ENCODE assay signal across 13 mouse cellular contexts in the genomic region with DNA sequence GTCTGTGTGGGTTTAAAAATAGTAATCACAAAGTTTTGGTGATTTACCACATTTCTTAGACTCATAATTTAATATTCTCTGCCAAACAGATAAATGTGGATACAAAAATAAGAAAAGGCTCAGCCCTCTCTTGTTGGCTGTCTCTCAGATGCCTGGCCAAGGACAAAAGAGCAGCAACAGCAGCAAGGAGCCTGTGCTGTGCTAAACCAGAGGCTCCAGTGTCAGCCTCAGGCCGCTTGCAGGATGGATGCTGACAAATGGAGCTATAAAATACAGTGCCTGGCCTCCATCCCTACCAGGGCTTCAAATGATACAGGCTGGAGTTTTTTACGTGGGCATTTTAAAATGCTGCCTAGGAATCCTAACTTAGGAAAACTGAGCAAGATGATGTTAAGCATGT.
DNase-seq lines count a peak whose midpoint lies in the region; ATAC-seq lines count a peak whose summit lies in the region.
"Had no signal": no experiment of that assay in that cellular context is flagged by ENCODE, and none has a peak within 500 bp of the region (broad histone marks: within the 10 kb centered on the region; RNA-seq: fewer than 3 reads in every experiment).

No protein-coding gene starts in this region.

- H3K4me2 ChIP-seq in hindbrain, embryonic 13.5 days: no peak overlapping the region
- no peak overlapping the region for H3K4me2 ChIP-seq in hindbrain, embryonic 11.5 days (replicated peaks; ENCODE audit: low read depth, low read length)
- no peak overlapping the region for H3K4me2 ChIP-seq in midbrain, embryonic 11.5 days
- H3K4me2 ChIP-seq in midbrain, embryonic 16.5 days (ENCODE audit: low read length): no peak overlapping the region
- H3K4me2 ChIP-seq: liver, embryonic 12.5 days had no signal

- no peaks in the 10 kb centered on the region for H3K27me3 ChIP-seq in hindbrain, embryonic 13.5 days
- H3K27me3 ChIP-seq in hindbrain, embryonic 11.5 days (ENCODE audit: control insufficient read depth, insufficient read depth, low read length): no peaks in the 10 kb centered on the region
- no peaks in the 10 kb centered on the region for H3K27me3 ChIP-seq in midbrain, embryonic 11.5 days (ENCODE audit: control insufficient read depth, insufficient read depth, low read length)
- H3K27me3 ChIP-seq in midbrain, embryonic 10.5 days (ENCODE audit: low read depth, poor library complexity, severe bottlenecking): no peaks in the 10 kb centered on the region
- no peaks in the 10 kb centered on the region for H3K27me3 ChIP-seq in midbrain, embryonic 16.5 days (ENCODE audit: control insufficient read depth, insufficient read depth, low read depth, low read length)
- H3K27me3 ChIP-seq: CH12.LX; liver, embryonic 12.5 days; Patski had no signal

- DNase-seq in adrenal gland, adult 2 months: peak; percentile 8
- DNase-seq in adrenal gland, postnatal 4 days (ENCODE audit: low spot score in 2 of 2): no peak
- no peak for DNase-seq in hindbrain, embryonic 11.5 days (ENCODE audit: low spot score)
- peak; percentile 44 for DNase-seq in midbrain, embryonic 11.5 days (ENCODE audit: low spot score, missing footprints)
- no peak for DNase-seq in midbrain, embryonic 10.5 days (ENCODE audit: low spot score)
- DNase-seq in natural killer cell, adult 2 months (ENCODE audit: low spot score in 2 of 2): no peak
- DNase-seq: left cerebral cortex, postnatal 4 days; thymus, postnatal 36 days had no signal

- H3K9me3 ChIP-seq in hindbrain, embryonic 13.5 days: no peaks in the 10 kb centered on the region
- no peaks in the 10 kb centered on the region for H3K9me3 ChIP-seq in hindbrain, embryonic 11.5 days (ENCODE audit: control insufficient read depth, low read length)
- H3K9me3 ChIP-seq in midbrain, embryonic 11.5 days (ENCODE audit: control insufficient read depth, low read length): no peaks in the 10 kb centered on the region
- H3K9me3 ChIP-seq in midbrain, embryonic 10.5 days (replicated peaks): no peaks in the 10 kb centered on the region
- no peaks in the 10 kb centered on the region for H3K9me3 ChIP-seq in midbrain, embryonic 16.5 days (replicated peaks; ENCODE audit: control insufficient read depth, low read length, poor library complexity, severe bottlenecking)
- H3K9me3 ChIP-seq: liver, embryonic 12.5 days had no signal

- ATAC-seq in hindbrain, embryonic 13.5 days (ENCODE audit: low FRiP score): no peak
- ATAC-seq in hindbrain, embryonic 11.5 days (ENCODE audit: low FRiP score): no peak
- ATAC-seq in midbrain, embryonic 11.5 days (ENCODE audit: low FRiP score): no peak
- no peak for ATAC-seq in midbrain, embryonic 16.5 days
- ATAC-seq: liver, embryonic 12.5 days; Patski had no signal

- H3K9ac ChIP-seq in hindbrain, embryonic 13.5 days: no peak overlapping the region
- no peak overlapping the region for H3K9ac ChIP-seq in hindbrain, embryonic 11.5 days (ENCODE audit: low read depth, low read length)
- no peak overlapping the region for H3K9ac ChIP-seq in midbrain, embryonic 11.5 days (ENCODE audit: low read length)
- no peak overlapping the region for H3K9ac ChIP-seq in midbrain, embryonic 16.5 days (ENCODE audit: low read depth, low read length)
- H3K9ac ChIP-seq: liver, embryonic 12.5 days had no signal

- peak overlapping the region; percentile 52; the same call in 1 of the 2 replicates for H3K27ac ChIP-seq in hindbrain, embryonic 13.5 days
- H3K27ac ChIP-seq in hindbrain, embryonic 11.5 days (ENCODE audit: low read depth, low read length): no peak overlapping the region
- no peak overlapping the region for H3K27ac ChIP-seq in midbrain, embryonic 11.5 days (ENCODE audit: low read depth, low read length)
- H3K27ac ChIP-seq in midbrain, embryonic 10.5 days (replicated peaks): no peak overlapping the region
- peak overlapping the region; percentile 50; the same call in 1 of the 2 replicates for H3K27ac ChIP-seq in midbrain, embryonic 16.5 days (ENCODE audit: low read length)
- H3K27ac ChIP-seq: liver, embryonic 12.5 days had no signal

- H3K4me3 ChIP-seq in hindbrain, embryonic 13.5 days: no peak overlapping the region
- H3K4me3 ChIP-seq in hindbrain, embryonic 11.5 days (ENCODE audit: low read depth, low read length): no peak overlapping the region
- H3K4me3 ChIP-seq in midbrain, embryonic 11.5 days (ENCODE audit: low read depth, low read length): no peak overlapping the region
- no peak overlapping the region for H3K4me3 ChIP-seq in midbrain, embryonic 10.5 days
- no peak overlapping the region for H3K4me3 ChIP-seq in midbrain, embryonic 16.5 days (ENCODE audit: low read depth, low read length)
- H3K4me3 ChIP-seq: liver, embryonic 12.5 days had no signal

- WGBS in hindbrain, embryonic 13.5 days: 62% methylated on average over 2 of the region's 2 CpGs
- 80% methylated on average over 2 of the region's 2 CpGs for WGBS in hindbrain, embryonic 11.5 days
- 82% methylated on average over 2 of the region's 2 CpGs for WGBS in midbrain, embryonic 11.5 days
- 82% methylated on average over 2 of the region's 2 CpGs for WGBS in midbrain, embryonic 10.5 days
- WGBS in midbrain, embryonic 16.5 days: 65% methylated on average over 2 of the region's 2 CpGs

- H3K36me3 ChIP-seq in hindbrain, embryonic 13.5 days: no peaks in the 10 kb centered on the region
- no peaks in the 10 kb centered on the region for H3K36me3 ChIP-seq in hindbrain, embryonic 11.5 days (ENCODE audit: control insufficient read depth, insufficient read depth, low read length)
- no peaks in the 10 kb centered on the region for H3K36me3 ChIP-seq in midbrain, embryonic 11.5 days (ENCODE audit: control insufficient read depth, insufficient read depth, low read length)
- H3K36me3 ChIP-seq in midbrain, embryonic 10.5 days: no peaks in the 10 kb centered on the region
- no peaks in the 10 kb centered on the region for H3K36me3 ChIP-seq in midbrain, embryonic 16.5 days (ENCODE audit: control insufficient read depth, insufficient read depth, low read length)
- H3K36me3 ChIP-seq: liver, embryonic 12.5 days had no signal

- no peaks in the 10 kb centered on the region for H3K4me1 ChIP-seq in hindbrain, embryonic 13.5 days (replicated peaks)
- no peaks in the 10 kb centered on the region for H3K4me1 ChIP-seq in hindbrain, embryonic 11.5 days (replicated peaks; ENCODE audit: control insufficient read depth, insufficient read depth, low read length)
- no peaks in the 10 kb centered on the region for H3K4me1 ChIP-seq in midbrain, embryonic 11.5 days (ENCODE audit: control insufficient read depth, insufficient read depth, low read length)
- H3K4me1 ChIP-seq in midbrain, embryonic 10.5 days: no peaks in the 10 kb centered on the region
- H3K4me1 ChIP-seq in midbrain, embryonic 16.5 days (ENCODE audit: control insufficient read depth, insufficient read depth, low read length): no peaks in the 10 kb centered on the region; the same call in 1 of the 2 replicates
- H3K4me1 ChIP-seq: liver, embryonic 12.5 days had no signal

Comparison
In these comparisons a context has a peak if more than half of its experiments do, and no peak if none do; other contexts are left out.
1. DNase-seq: peak in adrenal gland, adult 2 months (single experiment) and midbrain, embryonic 11.5 days (single experiment); none in adrenal gland, postnatal 4 days (0 of 2), hindbrain, embryonic 11.5 days (single experiment), midbrain, embryonic 10.5 days (single experiment) and natural killer cell, adult 2 months (0 of 2).
2. H3K27ac ChIP-seq: peak in hindbrain, embryonic 13.5 days (single experiment) and midbrain, embryonic 16.5 days (single experiment); none in hindbrain, embryonic 11.5 days (single experiment), midbrain, embryonic 11.5 days (single experiment) and midbrain, embryonic 10.5 days (single experiment).